ENCODE assay signal across 10 mouse cellular contexts in the genomic region with DNA sequence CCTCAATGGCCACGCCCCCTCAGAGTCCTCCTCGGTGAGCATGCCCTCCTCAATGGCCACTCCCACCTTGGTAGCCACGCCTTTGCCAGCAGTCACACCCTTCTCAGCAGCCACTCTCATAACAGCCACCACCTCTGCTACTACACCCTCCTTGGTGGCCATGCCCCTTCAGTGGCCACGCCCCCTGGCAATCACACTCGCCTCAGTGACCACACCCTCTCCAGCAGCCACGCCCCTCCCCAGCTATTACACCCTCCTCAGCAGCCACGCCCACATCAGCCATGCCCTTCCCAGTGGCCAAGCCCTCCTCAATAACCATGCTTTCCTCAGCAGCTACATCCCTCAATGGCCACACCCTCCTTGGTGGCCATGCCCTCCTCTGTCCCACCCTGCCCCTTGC.
DNase-seq lines count a peak whose midpoint lies in the region; ATAC-seq and TF ChIP-seq lines count a peak whose summit lies in the region.
"Had no signal": no experiment of that assay in that cellular context is flagged by ENCODE, and none has a peak within 500 bp of the region (broad histone marks: within the 10 kb centered on the region; RNA-seq: fewer than 3 reads in every experiment).

No protein-coding gene starts in this region.

- ATAC-seq in kidney, embryonic 14.5 days (ENCODE audit: low FRiP score, low TSS enrichment) = peak; percentile 26; the same call in 1 of the 2 replicates
- ATAC-seq in kidney, embryonic 15.5 days (replicated peaks; ENCODE audit: low FRiP score) = no peak
- ATAC-seq in granulocyte monocyte progenitor cell, adult 5-6 weeks (replicated peaks; ENCODE audit: poor library complexity, severe bottlenecking) = peak; percentile 84
- ATAC-seq in megakaryocyte progenitor cell, adult 5-6 weeks (replicated peaks; ENCODE audit: poor library complexity) = peak; percentile 96

- TF ChIP-seq CTCF in MEL (IDR thresholded peaks at IDR 0.05 in 2 of 3, conservative IDR thresholded peaks at IDR 0.05 in 1 of 3; ENCODE audit: control insufficient read depth in 1 of 3, insufficient read depth in 1 of 3, low read depth in 2 of 3, low read length in 3 of 3, poor library complexity in 1 of 3, severe bottlenecking in 1 of 3) = no peak

- H3K4me1 ChIP-seq in kidney, embryonic 14.5 days (ENCODE audit: control insufficient read depth, insufficient read depth, low read length) = peaks cover 12% of the 10 kb centered on the region
- peaks cover 25% of the 10 kb centered on the region for H3K4me1 ChIP-seq in kidney, embryonic 15.5 days
- no peaks in the 10 kb centered on the region for H3K4me1 ChIP-seq in MEL (ENCODE audit: control insufficient read depth in 1 of 2, insufficient read depth in 2 of 2, low read length in 2 of 2)

- no peaks in the 10 kb centered on the region for H3K79me2 ChIP-seq in MEL (ENCODE audit: control insufficient read depth, insufficient read depth, low read length, poor library complexity)

- no peak for TF ChIP-seq EP300 in MEL (IDR thresholded peaks at IDR 0.05; ENCODE audit: low read depth in 1 of 2, low read length in 2 of 2)

- no peaks in the 10 kb centered on the region for H3K9me3 ChIP-seq in kidney, embryonic 14.5 days (ENCODE audit: control insufficient read depth, low read length)
- no peaks in the 10 kb centered on the region for H3K9me3 ChIP-seq in kidney, embryonic 15.5 days (replicated peaks)
- H3K9me3 ChIP-seq in MEL (replicated peaks; ENCODE audit: insufficient read depth, low read length) = no peaks in the 10 kb centered on the region

- no peaks in the 10 kb centered on the region for H3K27me3 ChIP-seq in kidney, embryonic 14.5 days (ENCODE audit: control insufficient read depth, insufficient read depth, low read length)
- no peaks in the 10 kb centered on the region for H3K27me3 ChIP-seq in kidney, embryonic 15.5 days
- no peaks in the 10 kb centered on the region for H3K27me3 ChIP-seq in MEL (ENCODE audit: control insufficient read depth in 1 of 2, insufficient read depth in 2 of 2, low read length in 2 of 2)

- H3K9ac ChIP-seq in kidney, embryonic 14.5 days (ENCODE audit: low read depth, low read length) = no peak overlapping the region
- no peak overlapping the region for H3K9ac ChIP-seq in kidney, embryonic 15.5 days
- H3K9ac ChIP-seq in MEL (ENCODE audit: control insufficient read depth, low read depth, low read length, poor library complexity, severe bottlenecking) = no peak overlapping the region

- peak; percentile 54 for DNase-seq in MEL (ENCODE audit: low read depth, low spot score)
- no peak for DNase-seq in right cerebral cortex, postnatal 25 days
- DNase-seq in ovary, postnatal 14 days (ENCODE audit: low spot score) = no peak
- DNase-seq in layer of hippocampus, adult 8-10 months (ENCODE audit: low spot score in 2 of 2) = no peak
- DNase-seq: gastrocnemius, postnatal 10 days; kidney, postnatal 10 days had no signal

- peaks cover 17% of the 10 kb centered on the region for H3K36me3 ChIP-seq in kidney, embryonic 14.5 days (ENCODE audit: control insufficient read depth, insufficient read depth, low read length)
- H3K36me3 ChIP-seq in kidney, embryonic 15.5 days = peaks cover 58% of the 10 kb centered on the region
- no peaks in the 10 kb centered on the region for H3K36me3 ChIP-seq in MEL (ENCODE audit: control insufficient read depth in 1 of 2, insufficient read depth in 2 of 2, low read length in 2 of 2)

- H3K4me2 ChIP-seq in kidney, embryonic 14.5 days (replicated peaks; ENCODE audit: low read depth, low read length) = no peak overlapping the region
- H3K4me2 ChIP-seq in kidney, embryonic 15.5 days = no peak overlapping the region

- TF ChIP-seq RAD21 in MEL (IDR thresholded peaks at IDR 0.05; ENCODE audit: low read depth, low read length) = no peak

- 41% methylated on average over 7 of the region's 7 CpGs for WGBS in kidney, embryonic 14.5 days
- 41% methylated on average over 7 of the region's 7 CpGs for WGBS in kidney, embryonic 15.5 days

- H3K27ac ChIP-seq in kidney, embryonic 14.5 days (ENCODE audit: low read depth, low read length) = no peak overlapping the region
- no peak overlapping the region for H3K27ac ChIP-seq in kidney, embryonic 15.5 days
- H3K27ac ChIP-seq in MEL (ENCODE audit: control insufficient read depth, low read depth, low read length) = no peak overlapping the region

- no peak overlapping the region for H3K4me3 ChIP-seq in kidney, embryonic 14.5 days (ENCODE audit: low read length)
- H3K4me3 ChIP-seq in kidney, embryonic 15.5 days (replicated peaks) = no peak overlapping the region
- H3K4me3 ChIP-seq in MEL (ENCODE audit: control insufficient read depth in 1 of 2, insufficient read depth in 1 of 2, low read depth in 2 of 2, low read length in 2 of 2) = no peak overlapping the region

- no peak for TF ChIP-seq POLR2A in MEL (IDR thresholded peaks at IDR 0.05; ENCODE audit: control insufficient read depth in 1 of 2, insufficient read depth in 1 of 2, low read depth in 1 of 2, low read length in 2 of 2, poor library complexity in 1 of 2)

TF ChIP-seq in MEL, 35 proteins besides CTCF, POLR2A, EP300 and RAD21:
- TF ChIP-seq JUND (IDR thresholded peaks at IDR 0.05; ENCODE audit: low read depth, low read length) (no peak), MXI1 (IDR thresholded peaks at IDR 0.05; ENCODE audit: low read depth, low read length) (no peak), UBTF (IDR thresholded peaks at IDR 0.05; ENCODE audit: borderline replicate concordance, insufficient read depth, low read depth, low read length) (no peak), KAT2A (conservative IDR thresholded peaks at IDR 0.05; ENCODE audit: low read depth, low read length) (no peak), E2F4 (IDR thresholded peaks at IDR 0.05; ENCODE audit: borderline replicate concordance, low read depth, low read length) (no peak), BHLHE40 (IDR thresholded peaks at IDR 0.05; ENCODE audit: borderline replicate concordance, low read depth, low read length) (no peak), SMC3 (IDR thresholded peaks at IDR 0.05; ENCODE audit: low read depth, low read length) (no peak), ZNF384 (IDR thresholded peaks at IDR 0.05; ENCODE audit: low read depth, low read length) (no peak), MAZ (IDR thresholded peaks at IDR 0.05; ENCODE audit: low read depth, low read length) (no peak), USF2 (IDR thresholded peaks at IDR 0.05; ENCODE audit: borderline replicate concordance in 1 of 2, insufficient read depth in 1 of 2, low read depth in 1 of 2, low read length in 2 of 2) (no peak), ZKSCAN1 (IDR thresholded peaks at IDR 0.05; ENCODE audit: low read depth, low read length) (no peak), MYB (IDR thresholded peaks at IDR 0.05; ENCODE audit: low read depth, low read length) (no peak), GATA1 (IDR thresholded peaks at IDR 0.05; ENCODE audit: low read depth, low read length) (no peak), ZC3H11A (IDR thresholded peaks at IDR 0.05; ENCODE audit: low read depth, low read length) (no peak), RCOR1 (IDR thresholded peaks at IDR 0.05; ENCODE audit: low read depth, low read length) (no peak), NRF1 (IDR thresholded peaks at IDR 0.05; ENCODE audit: insufficient read depth, low read depth, low read length, poor library complexity, severe bottlenecking) (no peak), TCF12 (IDR thresholded peaks at IDR 0.05; ENCODE audit: low read depth, low read length) (no peak), CHD2 (IDR thresholded peaks at IDR 0.05; ENCODE audit: low read length) (no peak), TBP (IDR thresholded peaks at IDR 0.05; ENCODE audit: low read depth, low read length) (no peak)
